Mouse (Mus musculus) G1E-ER4 (cell line): Measurements from ENCODE around the gene Chgb. TPM values are rescaled to one million over a fixed set of nuclear protein-coding genes. Genes with fewer than 3 reads are reported as not detected.

ENCODE experiments used
- GATA1 ChIP-seq: IDR thresholded peaks from one replicate; pipeline ENCODE4 v1.8.0; 2012; ENCODE audit warnings: low read length, inconsistent platforms
- polyA plus RNA-seq: library from polyadenylated mRNA; stranded (reverse); fragments of >175 nt; gene quantifications from 2 replicates; pipeline ENCODE4 v1.2.3, GENCODE M21; 2012

Gene Chgb
- polyA plus RNA-seq, 1 experiment: 0.11 TPM

DNA sequence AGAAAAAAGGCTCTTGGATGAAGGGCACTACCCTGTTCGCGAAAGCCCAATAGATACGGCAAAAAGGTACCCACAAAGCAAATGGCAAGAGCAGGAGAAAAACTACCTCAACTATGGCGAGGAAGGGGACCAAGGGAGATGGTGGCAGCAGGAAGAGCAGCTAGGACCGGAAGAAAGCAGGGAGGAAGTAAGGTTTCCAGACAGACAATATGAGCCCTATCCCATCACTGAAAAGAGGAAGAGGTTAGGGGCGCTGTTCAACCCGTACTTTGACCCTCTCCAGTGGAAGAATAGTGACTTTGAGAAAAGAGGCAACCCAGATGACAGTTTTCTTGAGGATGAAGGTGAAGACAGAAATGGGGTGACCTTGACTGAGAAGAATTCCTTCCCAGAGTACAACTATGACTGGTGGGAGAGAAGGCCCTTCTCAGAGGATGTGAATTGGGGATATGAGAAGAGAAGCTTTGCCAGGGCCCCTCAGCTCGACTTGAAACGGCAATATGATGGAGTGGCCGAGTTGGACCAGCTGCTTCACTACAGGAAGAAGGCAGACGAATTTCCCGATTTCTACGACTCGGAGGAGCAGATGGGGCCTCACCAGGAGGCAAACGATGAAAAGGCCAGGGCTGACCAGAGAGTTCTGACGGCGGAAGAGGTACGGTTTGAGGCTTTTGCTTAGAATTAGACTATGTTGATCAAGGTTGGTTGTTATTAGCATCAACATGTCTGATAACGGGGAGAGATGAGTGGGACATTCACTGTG, 12.5 kb downstream of the Chgb start:
- TF ChIP-seq GATA1: no peak

DNA sequence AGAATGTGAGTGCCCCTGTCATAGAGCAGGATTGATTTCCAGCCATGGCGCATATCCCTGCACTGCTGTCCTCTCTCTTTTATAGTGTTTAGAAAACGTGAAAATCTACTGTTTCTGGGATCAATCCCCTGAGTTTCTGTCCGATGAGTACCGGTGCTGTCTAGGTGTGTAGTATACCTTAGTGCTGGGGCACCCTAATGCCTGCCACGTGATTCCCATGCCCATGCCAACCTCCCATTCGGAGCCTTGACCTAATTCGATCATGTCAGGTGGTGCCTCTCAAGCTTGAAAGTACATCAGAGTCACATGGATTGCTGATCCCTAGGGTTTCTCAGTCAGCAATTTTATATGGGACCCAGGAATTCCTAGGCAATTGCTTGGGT, 13.1 kb downstream of the Chgb start:
- TF ChIP-seq GATA1: no peak

DNA sequence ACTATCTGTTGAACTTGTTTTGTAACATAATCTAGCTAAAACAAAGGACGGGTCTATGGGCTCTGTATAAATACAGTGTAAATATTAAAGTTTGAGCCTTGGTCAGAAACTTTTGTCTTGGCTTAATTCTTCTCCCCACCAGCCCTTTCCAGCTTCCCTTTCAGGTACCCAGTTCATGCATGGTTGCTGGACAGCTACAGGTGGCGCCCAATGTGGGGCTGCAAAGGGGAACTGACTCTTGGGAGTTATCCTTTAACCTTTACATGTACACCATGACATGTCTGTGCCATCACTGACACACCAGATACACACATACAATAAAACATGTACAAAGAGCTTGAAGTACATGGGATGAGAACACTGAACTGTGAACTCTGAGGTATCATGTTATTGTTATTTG, 21.9 kb downstream of the Chgb start:
- no peak for TF ChIP-seq GATA1

DNA sequence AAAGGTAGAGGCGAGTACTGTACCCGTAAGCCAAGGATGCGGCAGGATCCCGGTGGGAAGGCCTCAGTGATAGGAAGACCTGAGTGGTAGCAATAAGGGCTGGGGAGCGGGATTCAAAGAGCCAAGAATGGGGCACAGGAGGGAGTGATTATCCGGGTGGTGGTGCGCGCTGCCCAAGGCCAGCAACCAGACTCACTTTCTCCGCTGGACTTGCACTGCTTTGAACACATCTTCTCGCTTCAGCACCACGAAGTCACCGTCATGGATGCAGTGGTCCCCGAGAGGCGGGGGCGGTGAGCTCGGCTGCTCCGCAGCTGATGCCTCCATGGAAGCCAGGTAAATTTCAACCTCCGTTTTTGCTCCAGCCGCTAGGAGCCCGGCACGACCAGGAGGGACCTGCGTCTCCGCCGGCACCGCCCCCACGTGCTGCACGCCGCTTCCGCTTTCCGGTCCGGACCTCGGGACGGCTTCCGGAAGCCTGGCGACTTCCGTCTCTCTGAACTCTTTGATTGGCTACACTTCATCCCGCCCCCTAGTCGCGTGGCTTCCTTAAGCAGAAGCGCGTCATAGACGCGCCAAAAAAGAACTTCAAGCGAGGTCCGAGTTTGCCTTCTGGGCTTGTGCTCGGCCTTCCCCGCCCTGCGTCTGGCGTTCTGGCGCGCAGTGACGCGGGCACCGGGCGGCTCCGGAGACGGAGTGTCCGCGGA, 34.7 kb downstream of the Chgb start, which contains the start of the genes Trmt6 and Mcm8:
Gene Trmt6 (minus strand): TSS at position 448 of the 707 bp plus-strand sequence.
Gene Mcm8 (plus strand): TSS at position 534 of the 707 bp plus-strand sequence.
- no peak for TF ChIP-seq GATA1

DNA sequence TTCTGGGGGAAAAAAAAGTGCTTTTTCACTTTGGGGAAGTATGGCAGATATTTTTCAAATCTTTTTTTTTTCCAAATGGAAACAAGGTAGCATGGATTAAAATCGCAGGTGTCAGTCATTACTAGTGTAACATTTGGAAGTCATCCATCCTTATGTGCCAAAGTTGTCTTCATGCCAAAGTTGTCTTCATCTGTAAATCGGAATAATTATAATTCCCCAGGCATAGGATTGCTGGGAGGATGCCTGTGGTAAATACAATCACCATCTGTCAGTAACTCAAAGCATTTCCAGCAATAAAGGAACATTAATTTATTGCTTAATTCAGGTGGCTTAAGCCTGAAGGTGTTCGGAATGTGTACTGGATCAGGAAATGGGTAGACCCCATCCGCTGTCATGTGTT, 60.0 kb downstream of the Chgb start:
- TF ChIP-seq GATA1: no peak

Other genes with a start within 250 kb of the Chgb start
- 11.4 and 18.0 TPM in 2 replicates for gene Gpcpd1, start 193.5 kb upstream of the Chgb start, polyA plus RNA-seq
- gene Shld1, start 94.3 kb upstream of the Chgb start, polyA plus RNA-seq: 0.87 and 2.7 TPM in 2 replicates
- gene Trmt6, start 34.8 kb downstream of the Chgb start, polyA plus RNA-seq: 9.6 and 14.7 TPM in 2 replicates
- gene Mcm8, start 34.9 kb downstream of the Chgb start, polyA plus RNA-seq: 3.6 and 4.5 TPM in 2 replicates
- gene Crls1, start 65.4 kb downstream of the Chgb start, polyA plus RNA-seq: 60.3 and 76.8 TPM in 2 replicates
- not detected in 2 replicates for gene Lrrn4, start 99.6 kb downstream of the Chgb start, polyA plus RNA-seq
- not detected in 2 replicates for gene Fermt1, start 164.6 kb downstream of the Chgb start, polyA plus RNA-seq